Mouse (Mus musculus): Measurements from ENCODE around the gene Ppil1.

Gene Ppil1

DNA sequence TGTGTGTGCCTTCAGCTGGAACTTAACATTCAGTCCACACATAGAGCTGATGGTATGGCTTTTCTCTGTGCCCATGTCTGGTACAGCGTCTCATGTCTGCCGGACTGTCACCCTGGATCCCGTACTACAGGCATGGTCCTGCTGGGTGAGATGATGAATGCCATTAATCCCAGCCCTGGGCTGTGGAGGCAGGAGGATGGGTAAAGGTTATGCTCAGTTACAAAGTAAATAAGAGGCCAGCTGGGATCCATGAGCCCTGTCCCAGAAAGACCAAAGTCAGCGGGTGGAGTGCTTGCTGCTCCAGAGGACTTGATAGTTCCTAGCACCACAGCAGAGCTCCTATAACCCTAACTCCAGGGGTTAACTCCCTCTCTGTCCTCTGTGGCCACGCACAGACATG, 31.8 kb upstream of the Ppil1 start:
- H3K9me3 ChIP-seq (ENCODE audit: low read length), result no peaks in the 10 kb centered on the region
- TF ChIP-seq CTCF (conservative IDR thresholded peaks at IDR 0.05; ENCODE audit: low read length), result no peak
- TF ChIP-seq NANOG (IDR thresholded peaks at IDR 0.05; ENCODE audit: borderline replicate concordance, low read length), result no peak
- TF ChIP-seq POU5F1 (IDR thresholded peaks at IDR 0.05; ENCODE audit: borderline replicate concordance, low read length), result no peak
- no peak overlapping the region for H3K4me3 ChIP-seq (replicated peaks; ENCODE audit: low read length)
- H3K27me3 ChIP-seq (ENCODE audit: insufficient read depth, low read length), result no peaks in the 10 kb centered on the region
- H3K36me3 ChIP-seq (ENCODE audit: insufficient read depth, low read length), result peaks cover 88% of the 10 kb centered on the region
- peaks cover 33% of the 10 kb centered on the region for H3K4me1 ChIP-seq (replicated peaks; ENCODE audit: low read depth, low read length)

GRCm38 (mm10) chr17:29293807-29294605, 30.0 kb upstream of the Ppil1 start:
- peaks cover 31% of the 10 kb centered on the region for H3K4me1 ChIP-seq (replicated peaks; ENCODE audit: low read depth, low read length)
- no peaks in the 10 kb centered on the region for H3K27me3 ChIP-seq (ENCODE audit: insufficient read depth, low read length)
- TF ChIP-seq POU5F1 (IDR thresholded peaks at IDR 0.05; ENCODE audit: borderline replicate concordance, low read length), result no peak
- H3K4me3 ChIP-seq (replicated peaks; ENCODE audit: low read length), result no peak overlapping the region
- no peaks in the 10 kb centered on the region for H3K9me3 ChIP-seq (ENCODE audit: low read length)
- peaks cover 80% of the 10 kb centered on the region for H3K36me3 ChIP-seq (ENCODE audit: insufficient read depth, low read length)

GRCm38 (mm10) chr17:29292996-29293395, 29.0 kb upstream of the Ppil1 start:
- H3K9me3 ChIP-seq (ENCODE audit: low read length), result no peaks in the 10 kb centered on the region
- H3K4me1 ChIP-seq (replicated peaks; ENCODE audit: low read depth, low read length), result peaks cover 26% of the 10 kb centered on the region
- H3K36me3 ChIP-seq (ENCODE audit: insufficient read depth, low read length), result peaks cover 73% of the 10 kb centered on the region
- H3K4me3 ChIP-seq (replicated peaks; ENCODE audit: low read length), result no peak overlapping the region
- TF ChIP-seq NANOG (IDR thresholded peaks at IDR 0.05; ENCODE audit: borderline replicate concordance, low read length), result no peak
- H3K27me3 ChIP-seq (ENCODE audit: insufficient read depth, low read length), result no peaks in the 10 kb centered on the region

- Histone ChIP-seq H3K9me3 (ENCODE audit: low read length) (no peaks in the 10 kb centered on the region), H3K36me3 (ENCODE audit: insufficient read depth, low read length) (peaks cover 65% of the 10 kb centered on the region), H3K4me3 (replicated peaks; ENCODE audit: low read length) (no peak overlapping the region), H3K27me3 (ENCODE audit: insufficient read depth, low read length) (no peaks in the 10 kb centered on the region), H3K4me1 (replicated peaks; ENCODE audit: low read depth, low read length) (peaks cover 14% of the 10 kb centered on the region)
- TF ChIP-seq POU5F1 (IDR thresholded peaks at IDR 0.05; ENCODE audit: borderline replicate concordance, low read length) (no peak), CTCF (conservative IDR thresholded peaks at IDR 0.05; ENCODE audit: low read length) (no peak), NANOG (IDR thresholded peaks at IDR 0.05; ENCODE audit: borderline replicate concordance, low read length) (no peak)
These were observed 27.8 kb upstream of the Ppil1 start for GRCm38 (mm10) chr17:29291793-29292192.

GRCm38 (mm10) chr17:29282216-29282952, 18.4 kb upstream of the Ppil1 start:
- TF ChIP-seq CTCF (conservative IDR thresholded peaks at IDR 0.05; ENCODE audit: low read length) (no peak), NANOG (IDR thresholded peaks at IDR 0.05; ENCODE audit: borderline replicate concordance, low read length) (no peak), POU5F1 (IDR thresholded peaks at IDR 0.05; ENCODE audit: borderline replicate concordance, low read length) (no peak)
- Histone ChIP-seq H3K4me3 (replicated peaks; ENCODE audit: low read length) (no peak overlapping the region), H3K27me3 (ENCODE audit: insufficient read depth, low read length) (no peaks in the 10 kb centered on the region), H3K36me3 (ENCODE audit: insufficient read depth, low read length) (peaks cover 65% of the 10 kb centered on the region), H3K4me1 (replicated peaks; ENCODE audit: low read depth, low read length) (peaks cover 63% of the 10 kb centered on the region), H3K9me3 (ENCODE audit: low read length) (peaks cover 11% of the 10 kb centered on the region)

- Histone ChIP-seq H3K27me3 (ENCODE audit: insufficient read depth, low read length) (no peaks in the 10 kb centered on the region), H3K4me3 (replicated peaks; ENCODE audit: low read length) (no peak overlapping the region), H3K9me3 (ENCODE audit: low read length) (peaks cover 10% of the 10 kb centered on the region), H3K36me3 (ENCODE audit: insufficient read depth, low read length) (peaks cover 63% of the 10 kb centered on the region), H3K4me1 (replicated peaks; ENCODE audit: low read depth, low read length) (peaks cover 71% of the 10 kb centered on the region)
- TF ChIP-seq POU5F1 (IDR thresholded peaks at IDR 0.05; ENCODE audit: borderline replicate concordance, low read length) (no peak), NANOG (IDR thresholded peaks at IDR 0.05; ENCODE audit: borderline replicate concordance, low read length) (no peak), CTCF (conservative IDR thresholded peaks at IDR 0.05; ENCODE audit: low read length) (no peak)
These were observed 17.6 kb upstream of the Ppil1 start for GRCm38 (mm10) chr17:29281541-29281940.

DNA sequence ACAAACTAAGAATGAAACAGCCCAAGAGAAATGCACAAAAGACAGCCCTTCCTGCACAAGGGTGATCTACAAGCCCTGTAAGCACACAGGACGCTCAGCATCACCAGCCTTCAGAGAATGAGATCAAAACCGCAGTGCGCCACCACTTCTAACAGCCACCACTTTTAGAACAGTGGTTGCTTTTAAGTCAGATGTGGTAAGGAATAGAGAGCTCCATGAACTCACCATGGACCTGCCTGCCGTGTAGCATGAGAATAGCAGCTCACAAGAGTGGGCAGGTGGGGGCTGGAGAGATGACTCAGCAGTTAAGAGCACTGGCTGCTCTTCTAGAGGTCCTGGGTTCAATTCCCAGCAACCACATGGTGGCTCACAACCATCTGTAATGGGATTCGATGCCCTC, 16.4 kb upstream of the Ppil1 start:
- H3K9me3 ChIP-seq (ENCODE audit: low read length), result peaks cover 2% of the 10 kb centered on the region; the same call in 1 of the 2 replicates
- TF ChIP-seq CTCF (conservative IDR thresholded peaks at IDR 0.05; ENCODE audit: low read length) (no peak), NANOG (IDR thresholded peaks at IDR 0.05; ENCODE audit: borderline replicate concordance, low read length) (no peak), POU5F1 (IDR thresholded peaks at IDR 0.05; ENCODE audit: borderline replicate concordance, low read length) (no peak)
- no peaks in the 10 kb centered on the region for H3K27me3 ChIP-seq (ENCODE audit: insufficient read depth, low read length)
- H3K36me3 ChIP-seq (ENCODE audit: insufficient read depth, low read length), result peaks cover 56% of the 10 kb centered on the region
- H3K4me1 ChIP-seq (replicated peaks; ENCODE audit: low read depth, low read length), result peaks cover 80% of the 10 kb centered on the region
- H3K4me3 ChIP-seq (replicated peaks; ENCODE audit: low read length), result 0 out of 2 replicates have a peak overlapping the region, but pooled peaks have one; percentile 1

GRCm38 (mm10) chr17:29273889-29274288, 9.9 kb upstream of the Ppil1 start:
- no peak for TF ChIP-seq POU5F1 (IDR thresholded peaks at IDR 0.05; ENCODE audit: borderline replicate concordance, low read length)
- no peak for TF ChIP-seq NANOG (IDR thresholded peaks at IDR 0.05; ENCODE audit: borderline replicate concordance, low read length)
- no peak for TF ChIP-seq CTCF (conservative IDR thresholded peaks at IDR 0.05; ENCODE audit: low read length)
- H3K27me3 ChIP-seq (ENCODE audit: insufficient read depth, low read length), result no peaks in the 10 kb centered on the region
- H3K36me3 ChIP-seq (ENCODE audit: insufficient read depth, low read length), result peaks cover 12% of the 10 kb centered on the region
- peaks cover 72% of the 10 kb centered on the region for H3K4me1 ChIP-seq (replicated peaks; ENCODE audit: low read depth, low read length)
- no peaks in the 10 kb centered on the region for H3K9me3 ChIP-seq (ENCODE audit: low read length)
- H3K4me3 ChIP-seq (replicated peaks; ENCODE audit: low read length), result peak overlapping the region; percentile 35; the same call in 1 of the 2 replicates
